Mouse (Mus musculus): ENCODE data around the gene Gm266.

Gm266 gene

GRCm38 (mm10) chr12:111436640-111437039 is 49.0 kb downstream of the Gm266 start:
- DNase-seq (ENCODE audit: low spot score in 2 of 2), result no peak

GRCm38 (mm10) chr12:111436170-111436569 is 49.5 kb downstream of the Gm266 start:
- DNase-seq (ENCODE audit: low spot score in 2 of 2), result no peak

GRCm38 (mm10) chr12:111434745-111435327 is 50.8 kb downstream of the Gm266 start:
- DNase-seq (ENCODE audit: low spot score in 2 of 2), result no peak

Data from natural killer cell, adult 2 months (primary cell).